Comparison of ENCODE assay signal across 8 mouse cellular contexts in the genomic region with DNA sequence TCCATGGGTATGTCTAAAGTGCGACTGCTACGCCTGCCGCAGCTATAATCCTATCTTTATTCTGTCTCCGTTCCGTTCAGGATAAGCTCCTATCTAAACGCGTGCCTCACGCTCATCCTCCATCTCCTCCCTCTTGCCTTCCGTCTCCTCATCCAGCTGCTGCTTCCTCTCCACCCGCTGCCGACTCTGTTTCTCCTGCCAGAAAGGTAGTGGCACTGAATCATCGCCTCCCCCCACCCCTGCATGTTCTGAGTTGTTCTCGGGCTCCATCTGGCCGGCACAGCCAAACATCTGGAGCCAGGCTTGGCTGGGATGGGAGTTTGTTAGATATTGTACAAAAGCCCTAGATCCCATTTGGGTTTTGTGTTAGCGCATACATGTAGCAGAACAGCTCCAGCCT.
DNase-seq lines count a peak whose midpoint lies in the region; ATAC-seq lines count a peak whose summit lies in the region.

No protein-coding gene starts in this region.

- peak overlapping the region; percentile 69 for H3K27ac ChIP-seq in hindbrain, embryonic 15.5 days (replicated peaks)
- H3K27ac ChIP-seq in hindbrain, embryonic 12.5 days, result no peak overlapping the region
- peak overlapping the region; percentile 64 for H3K27ac ChIP-seq in intestine, embryonic 15.5 days
- peak overlapping the region; percentile 64 for H3K27ac ChIP-seq in neural tube, embryonic 14.5 days (ENCODE audit: low read depth, low read length)

- no peaks in the 10 kb centered on the region for H3K9me3 ChIP-seq in hindbrain, embryonic 15.5 days
- no peaks in the 10 kb centered on the region for H3K9me3 ChIP-seq in hindbrain, embryonic 12.5 days (replicated peaks)
- H3K9me3 ChIP-seq in intestine, embryonic 15.5 days, result no peaks in the 10 kb centered on the region
- H3K9me3 ChIP-seq in neural tube, embryonic 14.5 days (ENCODE audit: control insufficient read depth, low read length), result no peaks in the 10 kb centered on the region

- 69% methylated on average over 15 of the region's 15 CpGs for WGBS in hindbrain, embryonic 15.5 days
- 76% methylated on average over 15 of the region's 15 CpGs for WGBS in hindbrain, embryonic 12.5 days
- 56% methylated on average over 15 of the region's 15 CpGs for WGBS in intestine, embryonic 15.5 days
- WGBS in neural tube, embryonic 14.5 days, result 71% methylated on average over 15 of the region's 15 CpGs

- no peaks in the 10 kb centered on the region for H3K27me3 ChIP-seq in hindbrain, embryonic 15.5 days
- 0 out of 2 replicates have a peak, but pooled peaks cover 3% of the 10 kb centered on the region for H3K27me3 ChIP-seq in hindbrain, embryonic 12.5 days
- no peaks in the 10 kb centered on the region for H3K27me3 ChIP-seq in intestine, embryonic 15.5 days (replicated peaks)
- no peaks in the 10 kb centered on the region for H3K27me3 ChIP-seq in neural tube, embryonic 14.5 days (ENCODE audit: control insufficient read depth, insufficient read depth, low read length)

- no peaks in the 10 kb centered on the region for H3K36me3 ChIP-seq in hindbrain, embryonic 15.5 days
- H3K36me3 ChIP-seq in hindbrain, embryonic 12.5 days, result no peaks in the 10 kb centered on the region
- no peaks in the 10 kb centered on the region for H3K36me3 ChIP-seq in intestine, embryonic 15.5 days
- no peaks in the 10 kb centered on the region for H3K36me3 ChIP-seq in neural tube, embryonic 14.5 days (ENCODE audit: control insufficient read depth, insufficient read depth, low read length)

- no peak overlapping the region for H3K4me2 ChIP-seq in hindbrain, embryonic 15.5 days
- H3K4me2 ChIP-seq in hindbrain, embryonic 12.5 days (replicated peaks), result no peak overlapping the region
- H3K4me2 ChIP-seq in intestine, embryonic 15.5 days (replicated peaks), result peak overlapping the region; percentile 42
- no peak overlapping the region for H3K4me2 ChIP-seq in neural tube, embryonic 14.5 days (ENCODE audit: low read depth, low read length)

- H3K9ac ChIP-seq in hindbrain, embryonic 15.5 days, result no peak overlapping the region
- H3K9ac ChIP-seq in hindbrain, embryonic 12.5 days, result no peak overlapping the region
- no peak overlapping the region for H3K9ac ChIP-seq in intestine, embryonic 15.5 days
- H3K9ac ChIP-seq in neural tube, embryonic 14.5 days (replicated peaks; ENCODE audit: low read depth, low read length), result no peak overlapping the region

- H3K4me1 ChIP-seq in hindbrain, embryonic 15.5 days (replicated peaks), result peaks cover 14% of the 10 kb centered on the region
- 0 out of 2 replicates have a peak, but pooled peaks cover 3% of the 10 kb centered on the region for H3K4me1 ChIP-seq in hindbrain, embryonic 12.5 days
- H3K4me1 ChIP-seq in intestine, embryonic 15.5 days (replicated peaks), result peaks cover 12% of the 10 kb centered on the region
- H3K4me1 ChIP-seq in neural tube, embryonic 14.5 days (ENCODE audit: control insufficient read depth, insufficient read depth, low read length), result no peaks in the 10 kb centered on the region

- DNase-seq in frontal cortex, postnatal 25 days (ENCODE audit: low spot score in 2 of 2), result peak; percentile 44 to 50
- no peak for DNase-seq in Muller cell, postnatal 12 days (ENCODE audit: inconsistent ontology term)
- no peak for DNase-seq in kidney, postnatal 25 days
- no peak for DNase-seq in kidney, adult 9 months

- ATAC-seq in hindbrain, embryonic 15.5 days (ENCODE audit: low FRiP score, low read depth), result no peak
- no peak for ATAC-seq in hindbrain, embryonic 12.5 days (ENCODE audit: low FRiP score)
- ATAC-seq in intestine, embryonic 15.5 days, result peak; percentile 52
- peak; percentile 28; the same call in 1 of the 2 replicates for ATAC-seq in neural tube, embryonic 14.5 days (ENCODE audit: low read depth)

- H3K4me3 ChIP-seq in hindbrain, embryonic 15.5 days, result no peak overlapping the region
- no peak overlapping the region for H3K4me3 ChIP-seq in hindbrain, embryonic 12.5 days
- no peak overlapping the region for H3K4me3 ChIP-seq in intestine, embryonic 15.5 days (replicated peaks)
- no peak overlapping the region for H3K4me3 ChIP-seq in neural tube, embryonic 14.5 days (ENCODE audit: low read depth, low read length)

Comparison
In these comparisons a context has a peak if more than half of its experiments do, and no peak if none do; other contexts are left out.
1. ATAC-seq: peak in intestine, embryonic 15.5 days (single experiment) and neural tube, embryonic 14.5 days (single experiment); none in hindbrain, embryonic 15.5 days (single experiment) and hindbrain, embryonic 12.5 days (single experiment).
2. DNase-seq: peak in frontal cortex, postnatal 25 days (2 of 2); none in Muller cell, postnatal 12 days (single experiment), kidney, postnatal 25 days (0 of 2) and kidney, adult 9 months (single experiment).